Mouse (Mus musculus) forebrain, postnatal 0 days (tissue): ENCODE data around the gene Gli2. TPM values are rescaled to one million over a fixed set of nuclear protein-coding genes. Genes with fewer than 3 reads are reported as not detected.

Experiments
- ATAC-seq: fragments of 200-750 bp; cut with Nextera tagmentation; 2 replicates; pipeline ENCODE4 v1.8.0; 2017; ENCODE audit warnings: mild to moderate bottlenecking, moderate library complexity
- DNase-seq: peaks from one replicate; pipeline ENCODE4 v3.0.0-alpha.2; 2015
- H3K27ac ChIP-seq: fragments of 300-500 bp; sonication (generic); 2 replicates; pipeline ENCODE4 v1.5.1; 2014; ENCODE audit warnings: low read depth, mild to moderate bottlenecking, antibody characterized with exemption, low read length, moderate library complexity, mixed read lengths
- H3K27me3 ChIP-seq: fragments of 300-500 bp; sonication (generic); 2 replicates; pipeline ENCODE4 v1.6.1; 2014; ENCODE audit warnings: mild to moderate bottlenecking, low read length, mixed read lengths; ENCODE audit not compliant: insufficient read depth
- H3K36me3 ChIP-seq: fragments of 300-500 bp; sonication (generic); 2 replicates; pipeline ENCODE4 v1.6.1; 2014; ENCODE audit warnings: mild to moderate bottlenecking, moderate library complexity; ENCODE audit not compliant: insufficient read depth
- H3K4me1 ChIP-seq: fragments of 300-500 bp; sonication (generic); 2 replicates; pipeline ENCODE4 v1.6.1; 2014; ENCODE audit warnings: antibody characterized with exemption; ENCODE audit not compliant: insufficient read depth
- H3K4me2 ChIP-seq: fragments of 300-500 bp; sonication (generic); 2 replicates; pipeline ENCODE4 v1.6.1; 2014; ENCODE audit warnings: low read depth, mild to moderate bottlenecking, moderate library complexity
- H3K4me3 ChIP-seq: fragments of 300-500 bp; sonication (generic); 2 replicates; pipeline ENCODE4 v1.5.1; 2014; ENCODE audit warnings: low read depth, low read length, mixed read lengths
- H3K9ac ChIP-seq: fragments of 300-500 bp; sonication (generic); 2 replicates; pipeline ENCODE4 v1.6.1; 2014; ENCODE audit warnings: mild to moderate bottlenecking
- H3K9me3 ChIP-seq: fragments of 300-500 bp; sonication (generic); 2 replicates; pipeline ENCODE4 v1.6.1; 2016; ENCODE audit warnings: low read length
- CTCF ChIP-seq: sonication (generic); IDR thresholded peaks from 2 replicates; pipeline ENCODE4 v1.5.1; 2016; ENCODE audit warnings: antibody characterized with exemption, control low read depth, low read depth
- WGBS: fragments of 180-500 bp; shearing (Covaris S2); extraction: QIAGEN DNeasy Blood & Tissue Kit; methylation state at CpG from one replicate; pipeline ENCODE4 v1.1.7; 2014; 5-methylcytosine and 5-hydroxymethylcytosine counted together
- polyA plus RNA-seq: library from polyadenylated mRNA; unstranded; fragments of >200 nt; fragmentation: Nextera tagmentation; extraction: Ambion mirVana; gene quantifications from 2 replicates; pipeline ENCODE4 v1.2.1, GENCODE M21; 2015
- total RNA-seq: library from RNA; depleted of rRNA; stranded (reverse); fragments of >200 nt; gene quantifications from 2 replicates; pipeline ENCODE4 v1.2.3, GENCODE M21; 2014

Gli2 gene
- total and polyA plus RNA-seq, 2 experiments from 2014 or later: 1.3 to 4.4 TPM

DNA sequence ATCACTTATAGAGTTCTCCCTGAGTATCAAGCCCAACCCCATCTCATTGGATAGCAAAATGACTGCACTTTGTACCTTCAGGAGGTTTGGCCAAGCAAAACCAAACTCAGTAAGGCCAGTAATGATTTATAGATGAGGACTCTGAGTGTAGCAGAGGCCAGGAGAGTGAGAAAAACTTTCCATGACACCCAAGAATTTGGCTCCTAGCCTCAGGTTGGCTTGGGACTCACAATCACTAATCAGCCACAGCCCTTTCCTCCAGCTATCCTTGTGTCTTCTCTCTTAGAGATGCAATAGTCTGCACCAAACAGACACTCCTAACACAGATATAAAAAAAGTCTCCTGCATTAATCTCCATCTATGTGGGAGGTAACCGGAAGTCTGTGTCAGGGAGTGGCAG is 31.1 kb downstream of the Gli2 start:
- Histone ChIP-seq H3K4me1 (no peaks in the 10 kb centered on the region), H3K9ac (no peak overlapping the region), H3K4me3 (no peak overlapping the region), H3K27me3 (no peaks in the 10 kb centered on the region), H3K27ac (no peak overlapping the region), H3K36me3 (no peaks in the 10 kb centered on the region), H3K9me3 (no peaks in the 10 kb centered on the region), H3K4me2 (no peak overlapping the region)
- WGBS: 81% methylated on average over 1 of the region's 1 CpGs
- no peak for DNase-seq
- no peak for TF ChIP-seq CTCF
- ATAC-seq: no peak

DNA sequence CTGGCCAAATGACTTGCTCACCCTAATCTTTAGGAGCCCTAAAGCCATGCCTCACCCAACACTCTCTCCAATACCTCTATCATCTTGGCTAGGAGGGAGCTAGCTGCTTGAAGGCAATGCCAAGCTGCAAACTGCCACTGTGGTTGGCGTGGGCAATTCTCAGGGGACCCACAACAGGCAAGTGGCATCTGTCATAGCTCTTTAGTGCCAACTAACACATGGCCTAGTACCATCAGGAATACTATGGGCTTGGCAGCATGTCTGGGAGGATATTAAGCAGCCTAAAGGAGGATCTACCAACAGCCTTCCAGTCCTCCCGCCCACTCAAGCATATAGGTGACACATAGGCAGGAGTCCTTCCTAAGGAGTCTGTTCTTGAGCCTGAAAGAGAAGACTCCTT is 33.3 kb downstream of the Gli2 start:
- DNase-seq (peak; percentile 43), ATAC-seq (peak; percentile 47; the same call in 1 of the 2 replicates)
- Histone ChIP-seq H3K9me3 (no peaks in the 10 kb centered on the region), H3K27me3 (no peaks in the 10 kb centered on the region), H3K4me1 (no peaks in the 10 kb centered on the region), H3K4me3 (no peak overlapping the region), H3K9ac (no peak overlapping the region), H3K4me2 (no peak overlapping the region), H3K27ac (no peak overlapping the region), H3K36me3 (no peaks in the 10 kb centered on the region)
- WGBS: 68% methylated on average over 2 of the region's 2 CpGs
- no peak for TF ChIP-seq CTCF

DNA sequence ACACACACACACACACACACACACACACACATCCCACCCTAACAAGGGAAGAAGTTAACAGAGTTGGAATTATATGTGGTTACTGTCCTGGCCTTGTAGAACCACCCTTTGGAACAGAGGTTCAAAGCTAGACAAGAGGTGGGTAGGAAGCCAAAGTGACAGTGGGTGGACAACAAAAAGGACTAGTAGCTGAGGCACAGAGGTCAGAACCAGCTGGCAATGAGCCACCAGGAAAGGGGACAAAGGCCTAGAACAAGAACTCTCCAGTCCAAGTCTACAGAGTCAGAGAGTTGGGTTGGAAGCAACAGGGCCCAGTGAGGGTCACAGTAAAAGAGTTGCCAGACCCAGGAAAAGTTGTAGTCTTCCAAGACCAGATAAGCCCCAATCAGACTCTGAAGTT is 34.4 kb downstream of the Gli2 start:
- Histone ChIP-seq H3K9me3 (no peaks in the 10 kb centered on the region), H3K9ac (no peak overlapping the region), H3K4me1 (no peaks in the 10 kb centered on the region), H3K36me3 (no peaks in the 10 kb centered on the region), H3K4me2 (no peak overlapping the region), H3K4me3 (no peak overlapping the region), H3K27ac (no peak overlapping the region), H3K27me3 (no peaks in the 10 kb centered on the region)
- DNase-seq (no peak), ATAC-seq (no peak)
- no peak for TF ChIP-seq CTCF

DNA sequence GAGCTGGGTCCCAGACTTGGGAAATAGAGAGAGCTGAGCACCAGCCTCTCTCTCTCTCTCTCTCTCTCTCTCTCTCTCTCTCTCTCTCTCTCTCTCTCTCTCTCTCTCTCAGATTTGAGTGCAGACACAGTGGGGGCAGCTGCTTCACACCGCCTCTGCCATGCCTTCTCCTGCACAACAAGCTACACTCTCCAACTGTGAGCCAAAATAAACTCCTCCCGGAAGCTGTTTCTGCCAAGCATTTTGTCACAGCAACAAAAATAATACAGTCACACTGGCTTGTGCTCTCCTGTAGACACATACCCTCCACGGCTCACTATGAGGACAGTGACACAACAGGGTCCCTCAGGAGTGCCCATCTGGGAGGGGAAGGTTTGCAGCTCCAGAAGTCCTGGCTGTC is 36.6 kb downstream of the Gli2 start:
- Histone ChIP-seq H3K4me2 (no peak overlapping the region), H3K9me3 (no peaks in the 10 kb centered on the region), H3K9ac (no peak overlapping the region), H3K36me3 (no peaks in the 10 kb centered on the region), H3K27me3 (no peaks in the 10 kb centered on the region), H3K4me3 (no peak overlapping the region), H3K27ac (no peak overlapping the region), H3K4me1 (no peaks in the 10 kb centered on the region)
- WGBS: 37% methylated on average over 3 of the region's 3 CpGs
- DNase-seq (no peak), ATAC-seq (no peak)
- TF ChIP-seq CTCF: no peak

DNA sequence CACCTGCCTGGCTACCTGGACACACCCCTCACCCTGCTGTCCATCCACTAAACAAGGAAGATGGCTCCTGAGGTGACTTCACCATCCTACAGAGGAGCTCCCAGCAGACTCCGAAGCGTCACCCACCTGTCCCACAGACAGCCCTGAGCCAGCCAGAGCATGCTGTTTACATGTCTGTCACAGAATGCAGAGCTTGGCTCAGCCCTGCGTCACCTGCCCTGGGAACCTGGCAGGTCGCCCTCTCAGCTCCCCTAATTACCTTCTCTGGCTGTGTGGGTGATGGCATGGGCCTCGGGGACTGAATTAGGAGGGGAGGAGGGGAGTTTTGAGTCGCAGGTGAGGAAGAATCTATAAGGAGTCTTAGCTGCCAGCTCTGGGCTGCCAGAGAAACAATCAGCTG is 38.3 kb downstream of the Gli2 start:
- Histone ChIP-seq H3K36me3 (no peaks in the 10 kb centered on the region), H3K4me2 (no peak overlapping the region), H3K4me1 (no peaks in the 10 kb centered on the region), H3K27ac (no peak overlapping the region), H3K27me3 (no peaks in the 10 kb centered on the region), H3K9me3 (no peaks in the 10 kb centered on the region), H3K9ac (no peak overlapping the region), H3K4me3 (no peak overlapping the region)
- WGBS: 54% methylated on average over 6 of the region's 6 CpGs
- ATAC-seq (0 out of 2 replicates have a peak, but pooled peaks have one; percentile 47), DNase-seq (no peak)
- TF ChIP-seq CTCF: no peak

DNA sequence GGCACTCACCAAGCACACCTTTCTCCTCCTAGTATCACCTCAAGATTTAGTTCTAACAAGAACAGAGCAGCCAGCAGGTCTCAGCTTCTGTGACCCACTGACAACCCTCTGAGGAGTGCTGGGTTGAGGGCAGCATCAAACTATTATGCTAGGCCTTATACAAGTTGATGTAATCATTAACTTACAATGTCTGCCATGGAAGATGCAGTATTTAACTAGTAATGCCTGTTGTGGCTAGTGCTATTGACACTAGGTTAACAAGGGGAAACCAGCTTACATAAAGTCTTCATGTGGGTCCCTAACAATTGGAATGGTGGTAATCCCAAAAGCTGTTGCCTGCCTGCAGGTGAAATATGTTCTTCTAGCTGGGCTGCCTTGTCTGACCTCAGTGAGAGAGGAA is 44.5 kb downstream of the Gli2 start:
- TF ChIP-seq CTCF: no peak
- no peak for ATAC-seq
- no peak overlapping the region for H3K4me3 ChIP-seq
- no peak overlapping the region for H3K4me2 ChIP-seq
- H3K9ac ChIP-seq: no peak overlapping the region
- no peaks in the 10 kb centered on the region for H3K27me3 ChIP-seq
- H3K36me3 ChIP-seq: no peaks in the 10 kb centered on the region
- no peaks in the 10 kb centered on the region for H3K9me3 ChIP-seq
- no peaks in the 10 kb centered on the region for H3K4me1 ChIP-seq
- H3K27ac ChIP-seq: no peak overlapping the region
- no peak for DNase-seq

DNA sequence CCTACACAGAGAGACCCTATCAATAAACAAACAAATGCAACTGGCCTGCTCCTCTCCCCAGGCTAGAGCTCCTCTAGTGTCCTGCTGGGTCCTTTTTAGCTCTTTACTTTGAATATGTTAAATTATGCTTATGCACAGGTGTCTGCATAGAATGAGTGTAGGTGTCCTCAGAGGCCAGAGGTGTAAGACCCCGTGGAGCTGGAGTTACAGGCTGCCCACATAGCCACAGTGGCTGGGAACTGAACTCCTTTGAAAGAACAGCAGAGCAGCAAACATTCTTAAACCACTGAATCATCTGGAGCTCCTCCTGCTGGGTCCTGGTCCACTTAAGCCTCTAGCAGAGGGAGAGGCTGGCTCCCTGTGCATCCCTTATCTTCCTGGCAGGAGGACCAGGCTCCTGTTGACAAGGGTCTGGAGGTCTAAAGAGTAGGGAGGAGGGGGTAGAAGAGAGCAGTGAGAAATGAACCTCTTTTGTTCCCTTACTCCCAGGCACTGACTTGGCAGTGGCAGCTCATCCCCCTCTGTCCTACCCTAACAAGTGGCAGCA is 49.5 kb downstream of the Gli2 start:
- H3K4me1 ChIP-seq: no peaks in the 10 kb centered on the region
- ATAC-seq: no peak
- WGBS: 35% methylated on average over 1 of the region's 1 CpGs

More for the DNA sequence above, 49.5 kb downstream of the Gli2 start:
- TF ChIP-seq CTCF: no peak
- no peak overlapping the region for H3K4me3 ChIP-seq
- no peaks in the 10 kb centered on the region for H3K9me3 ChIP-seq
- no peak for DNase-seq
- H3K36me3 ChIP-seq: no peaks in the 10 kb centered on the region
- H3K27me3 ChIP-seq: no peaks in the 10 kb centered on the region
- no peak overlapping the region for H3K27ac ChIP-seq
- no peak overlapping the region for H3K4me2 ChIP-seq
- H3K9ac ChIP-seq: no peak overlapping the region
